ENCODE assay signal across 8 mouse cellular contexts in genomic region chr7:59230304-59230703, GRCm38 (mm10). TPM values are rescaled to one million over a fixed set of nuclear protein-coding genes. Genes with fewer than 3 reads are reported as not detected.
A peak's percentile ranks its signal among the peaks of the same experiment; 100 is the strongest.
DNase-seq lines count a peak whose midpoint lies in the region; ATAC-seq and TF ChIP-seq lines count a peak whose summit lies in the region.

No protein-coding gene starts in this region.

- peaks cover 20% of the 10 kb centered on the region for H3K4me1 ChIP-seq in heart, embryonic 13.5 days
- peaks cover 0 to 2% of the 10 kb centered on the region in 2 experiments; a peak in 2 of 4 replicates for H3K4me1 ChIP-seq in ES-E14 (ENCODE audit: control insufficient read depth in 2 of 2, insufficient read depth in 2 of 2, low read length in 2 of 2, poor library complexity in 1 of 2)
- peaks cover 12% of the 10 kb centered on the region; the same call in 1 of the 2 replicates for H3K4me1 ChIP-seq in hindbrain, embryonic 12.5 days
- H3K4me1 ChIP-seq in midbrain, embryonic 10.5 days, result peaks cover 26% of the 10 kb centered on the region

- in situ Hi-C loops in ES-E14 (cut with MboI; ENCODE audit: low sequenced_read_pairs in 2 of 2, unreplicated experiment in 2 of 2), result no loop called here

- no peak for DNase-seq in heart, adult 18-20 months
- no peak for DNase-seq in ES-E14 (ENCODE audit: low read depth, low spot score)
- no peak for DNase-seq in midbrain, embryonic 10.5 days (ENCODE audit: low spot score)
- no peak for DNase-seq in right cerebral cortex, adult 18-20 months
- DNase-seq in embryo, embryonic 11 days, result no peak
- DNase-seq in right cerebral cortex, postnatal 10 days (ENCODE audit: low spot score in 2 of 2), result no peak

- 36% methylated on average over 4 of the region's 4 CpGs for WGBS in heart, embryonic 13.5 days
- 53% methylated on average over 4 of the region's 4 CpGs for WGBS in hindbrain, embryonic 12.5 days
- WGBS in midbrain, embryonic 10.5 days, result 67% methylated on average over 4 of the region's 4 CpGs

- no peaks in the 10 kb centered on the region for H3K36me3 ChIP-seq in heart, embryonic 13.5 days
- H3K36me3 ChIP-seq in ES-E14 (ENCODE audit: control insufficient read depth, insufficient read depth, low read length, poor library complexity, severe bottlenecking), result no peaks in the 10 kb centered on the region
- no peaks in the 10 kb centered on the region for H3K36me3 ChIP-seq in hindbrain, embryonic 12.5 days
- H3K36me3 ChIP-seq in midbrain, embryonic 10.5 days, result no peaks in the 10 kb centered on the region

- no peaks in the 10 kb centered on the region for H3K9me3 ChIP-seq in heart, embryonic 13.5 days
- no peaks in the 10 kb centered on the region for H3K9me3 ChIP-seq in ES-E14 (ENCODE audit: control insufficient read depth, insufficient read depth, low read depth, low read length)
- no peaks in the 10 kb centered on the region for H3K9me3 ChIP-seq in hindbrain, embryonic 12.5 days (replicated peaks)
- no peaks in the 10 kb centered on the region for H3K9me3 ChIP-seq in midbrain, embryonic 10.5 days (replicated peaks)

- ATAC-seq in heart, embryonic 13.5 days (ENCODE audit: extremely low read depth, insufficient number of reproducible peaks, low FRiP score, low TSS enrichment), result no peak
- ATAC-seq in hindbrain, embryonic 12.5 days (ENCODE audit: low FRiP score), result no peak

- no peaks in the 10 kb centered on the region for H3K27me3 ChIP-seq in heart, embryonic 13.5 days (replicated peaks)
- no peaks in the 10 kb centered on the region for H3K27me3 ChIP-seq in hindbrain, embryonic 12.5 days
- no peaks in the 10 kb centered on the region for H3K27me3 ChIP-seq in midbrain, embryonic 10.5 days (ENCODE audit: low read depth, poor library complexity, severe bottlenecking)

- H3K4me3 ChIP-seq in heart, embryonic 13.5 days, result peak overlapping the region; percentile 99
- H3K4me3 ChIP-seq in ES-E14 (ENCODE audit: insufficient read depth in 1 of 2, low read depth in 1 of 2, low read length in 2 of 2, poor library complexity in 1 of 2, severe bottlenecking in 1 of 2), result peak overlapping the region; percentile 25 to 94; a peak in 3 of 4 replicates
- peak overlapping the region; percentile 78 for H3K4me3 ChIP-seq in hindbrain, embryonic 12.5 days
- peak overlapping the region; percentile 98 for H3K4me3 ChIP-seq in midbrain, embryonic 10.5 days

- peak overlapping the region; percentile 99 for H3K9ac ChIP-seq in heart, embryonic 13.5 days
- H3K9ac ChIP-seq in ES-E14 (ENCODE audit: insufficient read depth, low read depth, low read length, poor library complexity, severe bottlenecking), result no peak overlapping the region
- H3K9ac ChIP-seq in hindbrain, embryonic 12.5 days, result peak overlapping the region; percentile 97

- H3K4me2 ChIP-seq in heart, embryonic 13.5 days, result peak overlapping the region; percentile 83
- peak overlapping the region; percentile 62 for H3K4me2 ChIP-seq in hindbrain, embryonic 12.5 days (replicated peaks)

- H3K27ac ChIP-seq in heart, embryonic 13.5 days (replicated peaks), result no peak overlapping the region
- no peak overlapping the region for H3K27ac ChIP-seq in ES-E14 (ENCODE audit: insufficient read depth, low read depth, low read length, poor library complexity, severe bottlenecking)
- no peak overlapping the region for H3K27ac ChIP-seq in hindbrain, embryonic 12.5 days
- H3K27ac ChIP-seq in midbrain, embryonic 10.5 days (replicated peaks), result peak overlapping the region; percentile 98; the same call in 1 of the 2 replicates

TF ChIP-seq in ES-E14, 5 proteins besides CTCF, POLR2A, EP300 and RAD21:
- TF ChIP-seq MAFK (IDR thresholded peaks at IDR 0.05; ENCODE audit: insufficient read depth, low read depth, low read length), result no peak
- TF ChIP-seq HCFC1 (IDR thresholded peaks at IDR 0.05; ENCODE audit: borderline replicate concordance, insufficient read depth, low read length), result no peak
- no peak for TF ChIP-seq ZNF384 (IDR thresholded peaks at IDR 0.05; ENCODE audit: low read depth, low read length)
- TF ChIP-seq ZC3H11A (IDR thresholded peaks at IDR 0.05; ENCODE audit: borderline replicate concordance, low read depth, low read length), result no peak
- no peak for TF ChIP-seq CHD2 (IDR thresholded peaks at IDR 0.05; ENCODE audit: low read depth, low read length)

RNA-seq across cellular contexts. Expression of gene Ube3a, which starts 1.8 kb away (rescaled TPM):
- 96.1 and 109 TPM in 2 replicates for polyA plus RNA-seq in heart, embryonic 13.5 days (2015; fragmentation: Nextera tagmentation; extraction: Ambion mirVana)
- 100 to 1,000 TPM; 136 to 142 TPM for total RNA-seq in heart, adult 18-20 months (2021)
- 119 and 168 TPM in 2 replicates for total RNA-seq in ES-E14 (2012; rRNA removed)
- 190 and 218 TPM in 2 replicates for polyA plus RNA-seq in hindbrain, embryonic 12.5 days (2016; fragmentation: Nextera tagmentation; extraction: Ambion mirVana)
- 106 and 114 TPM in 2 replicates for polyA plus RNA-seq in midbrain, embryonic 10.5 days (2016; fragmentation: Nextera tagmentation; extraction: Ambion mirVana)
